Mouse (Mus musculus) common myeloid progenitor, adult 5-6 weeks (primary cell): ENCODE results near the gene Bad. TPM values are rescaled to one million over a fixed set of nuclear protein-coding genes. Genes with fewer than 3 reads are reported as not detected.
"Not testable (repeated sequence)": the region's sequence is repeated elsewhere in the genome, so short reads cannot be mapped to it uniquely, and the experiment has no call there.

Source experiments
- ATAC-seq: replicated peaks from 2 replicates; pipeline ENCODE4 v1.8.0; 2016; ENCODE audit warnings: low read depth, mild to moderate bottlenecking, moderate TSS enrichment, inconsistent platforms; ENCODE audit not compliant: poor library complexity, severe bottlenecking
- total RNA-seq: library from RNA; stranded (forward); fragments of 200-1000, 187-1606 nt; gene quantifications from 2 replicates; pipeline ENCODE4 v1.2.3, GENCODE M21; 2017

Gene Bad
- 36.4 and 72.3 TPM in 2 replicates for total RNA-seq

GRCm38 (mm10) chr19:6941372-6942248 lies at the start of gene Bad:
Gene Bad, plus strand, starts transcription at chr19:6941861.
- peak; percentile 76 for ATAC-seq

- ATAC-seq = no peak
Observed at GRCm38 (mm10) chr19:6892512-6892911, 49.1 kb upstream of the Bad start.

DNA sequence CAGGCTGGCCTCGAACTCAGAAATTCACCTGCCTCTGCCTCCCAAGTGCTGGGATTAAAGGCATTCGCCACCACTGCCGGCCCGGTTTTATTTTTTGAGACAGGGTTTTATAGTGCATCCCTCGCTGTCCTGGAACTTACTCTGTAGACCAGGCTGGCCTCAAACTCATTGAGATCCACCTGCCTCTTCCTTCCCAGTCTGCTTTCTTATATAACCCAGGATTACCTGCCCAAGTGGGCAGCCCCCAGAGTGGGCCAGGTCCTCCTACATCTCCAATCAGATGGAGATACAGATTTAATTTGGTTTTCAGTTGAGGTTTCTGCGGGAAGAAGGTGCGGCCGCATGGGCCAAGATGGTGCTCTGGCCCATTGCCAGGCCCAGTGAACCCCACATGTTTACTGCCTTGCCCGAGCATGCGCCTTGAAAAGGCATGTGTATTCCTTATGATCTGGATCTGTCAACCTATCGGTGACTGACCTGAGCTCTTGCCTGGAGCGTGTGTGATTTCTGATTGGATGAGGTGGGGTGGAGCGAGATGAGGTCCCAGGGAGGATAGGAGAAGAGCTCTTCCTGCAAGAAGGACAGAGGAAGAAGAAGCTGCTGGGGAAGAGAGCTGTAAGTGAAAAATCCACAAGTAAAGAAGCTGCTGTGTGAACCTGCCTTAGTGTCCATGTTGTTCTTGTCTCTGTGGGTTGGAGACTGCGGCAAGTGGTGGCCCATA lies 47.8 kb upstream of the Bad start:
- ATAC-seq = no peak

DNA sequence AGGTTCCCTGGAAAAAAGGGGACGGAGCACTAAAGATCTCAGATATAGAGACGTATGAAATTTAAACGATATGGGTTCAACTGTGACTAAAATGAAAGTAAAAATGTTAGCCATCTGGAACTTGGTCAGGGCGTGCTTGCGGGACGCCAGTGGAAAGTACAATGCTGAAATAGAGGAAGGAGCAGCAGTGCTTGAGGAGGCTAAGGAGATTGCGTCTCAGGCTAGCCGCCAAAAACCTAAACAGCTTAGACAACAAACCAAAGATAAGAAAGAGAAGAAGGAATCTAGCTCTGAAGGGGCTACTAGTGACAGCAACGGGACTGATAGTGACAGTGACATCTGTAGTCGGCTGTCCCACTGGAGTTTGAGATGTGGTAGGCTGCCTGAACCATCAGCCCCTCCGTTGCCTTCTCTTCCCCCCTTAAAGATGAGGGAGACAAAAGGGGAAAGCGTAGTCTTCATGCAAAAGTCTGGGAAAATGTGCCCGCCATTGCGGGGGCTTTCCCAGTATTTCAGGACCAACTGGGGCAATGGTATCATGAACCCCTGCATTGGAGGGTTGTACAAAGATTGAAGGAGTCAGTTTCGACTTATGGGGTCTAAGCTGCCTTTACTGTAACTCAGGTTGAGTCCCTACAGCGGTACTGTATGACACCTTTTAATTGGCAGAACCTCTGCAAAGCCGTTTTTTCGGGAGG lies 45.9 kb upstream of the Bad start:
- ATAC-seq = not testable (repeated sequence)

DNA sequence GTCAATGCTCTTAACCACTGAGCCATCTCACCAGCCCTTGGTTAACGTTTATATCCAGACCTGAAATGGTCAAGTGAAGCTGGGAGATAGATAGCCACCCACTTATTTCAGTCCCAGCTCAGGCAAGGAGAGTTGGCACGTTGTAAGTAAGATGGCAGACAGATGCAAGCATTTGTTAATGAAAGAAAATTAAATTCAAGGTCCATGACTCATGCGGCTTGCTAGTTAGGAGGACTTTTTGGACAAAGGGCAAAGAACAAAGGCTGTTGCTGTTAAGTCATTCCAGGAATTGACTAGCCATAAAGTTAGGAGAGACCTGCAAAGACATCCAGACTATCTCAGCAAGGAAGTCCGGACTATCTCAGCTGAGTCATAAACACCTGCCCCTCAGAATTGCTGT lies 42.0 kb upstream of the Bad start:
- ATAC-seq = no peak

DNA sequence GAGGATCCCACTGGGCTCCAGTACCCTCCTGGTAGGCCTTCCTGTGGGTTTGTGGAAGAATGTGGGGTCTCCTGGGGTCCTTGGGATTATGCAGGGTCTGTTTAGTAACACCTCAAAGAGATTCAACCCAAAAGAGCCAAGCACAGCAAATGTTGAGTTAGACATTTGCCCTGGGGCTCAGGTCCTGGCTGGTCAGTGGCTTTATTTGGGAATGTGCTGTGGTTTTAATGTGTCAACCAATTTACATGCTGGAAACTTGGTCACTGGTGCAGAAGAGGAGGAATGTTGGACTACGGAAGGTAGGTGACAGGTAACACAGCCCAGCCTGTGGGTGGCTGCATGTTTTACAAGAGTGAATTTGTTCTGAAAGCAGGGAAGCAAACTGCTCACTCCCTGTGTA lies 38.6 kb upstream of the Bad start:
- no peak for ATAC-seq

DNA sequence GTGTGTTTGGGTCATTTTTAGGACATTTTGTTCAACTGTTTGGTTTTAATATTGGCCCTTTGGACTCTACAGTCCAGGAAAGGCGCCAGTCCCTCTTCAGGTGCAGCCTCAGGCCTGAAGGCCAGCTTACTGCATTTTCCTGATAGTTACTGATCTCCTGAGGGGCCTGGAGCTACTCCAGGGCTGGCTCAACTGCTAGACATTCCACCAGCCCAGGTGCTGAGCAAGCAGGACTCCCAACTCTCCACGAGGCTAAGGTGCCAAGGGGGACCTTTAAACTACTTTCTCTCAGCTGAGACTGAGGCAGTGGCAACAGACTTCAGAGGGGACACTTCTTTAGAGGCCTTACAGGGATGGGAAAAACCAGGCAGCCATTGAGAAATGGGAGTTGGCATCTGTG lies 36.8 kb upstream of the Bad start:
- no peak for ATAC-seq

DNA sequence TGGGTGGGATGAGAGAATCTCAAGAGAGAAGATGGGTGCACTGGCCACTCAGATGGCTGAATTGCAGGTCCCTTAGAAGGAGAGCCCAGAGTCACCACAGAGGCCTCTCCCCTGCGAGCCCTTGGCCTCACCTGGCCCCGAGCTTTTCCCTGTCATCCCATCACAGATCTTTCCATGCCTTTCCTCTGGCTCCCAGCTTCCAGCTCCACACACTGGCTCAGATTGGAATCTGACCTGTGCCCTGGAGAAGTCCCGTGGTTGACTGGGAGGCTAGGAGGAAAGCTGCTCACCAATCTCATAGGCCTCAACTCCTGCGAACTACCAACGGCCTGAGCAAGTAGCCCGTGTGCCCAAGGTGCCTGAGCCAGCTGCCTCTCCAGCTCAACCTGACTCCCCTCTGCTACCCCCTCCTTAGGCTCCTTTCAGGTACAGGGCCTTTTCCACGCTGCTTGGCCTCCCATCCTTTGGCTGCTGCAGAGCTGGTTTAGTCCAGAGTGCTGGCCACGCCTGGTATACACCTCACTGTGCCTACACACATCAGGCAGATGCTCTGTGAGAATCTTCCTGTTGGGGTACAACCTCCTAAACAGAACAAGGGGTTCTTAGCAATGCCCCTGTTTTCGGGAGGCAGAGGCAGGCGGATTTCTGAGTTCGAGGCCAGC lies 36.0 kb upstream of the Bad start:
- ATAC-seq = no peak

DNA sequence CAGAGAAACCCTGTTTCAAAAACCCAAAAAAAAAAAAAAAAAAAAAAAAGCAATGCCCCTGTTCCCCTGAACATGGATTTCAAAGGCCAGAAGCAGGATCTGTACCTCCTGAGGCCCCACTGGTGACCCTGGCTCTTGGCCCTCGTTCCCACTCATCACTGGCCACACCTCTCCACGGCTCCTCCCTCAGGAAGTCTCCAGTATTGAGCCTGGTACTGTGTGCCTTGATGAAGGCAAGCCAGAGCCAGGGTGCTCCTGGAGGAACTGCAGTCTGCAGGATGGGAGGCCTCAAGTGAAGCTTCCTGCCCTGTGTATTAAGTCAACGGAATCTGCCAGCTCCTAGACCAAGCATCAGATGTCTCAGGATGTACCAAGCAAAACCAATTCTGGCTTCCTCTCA lies 35.5 kb upstream of the Bad start:
- ATAC-seq = no peak

DNA sequence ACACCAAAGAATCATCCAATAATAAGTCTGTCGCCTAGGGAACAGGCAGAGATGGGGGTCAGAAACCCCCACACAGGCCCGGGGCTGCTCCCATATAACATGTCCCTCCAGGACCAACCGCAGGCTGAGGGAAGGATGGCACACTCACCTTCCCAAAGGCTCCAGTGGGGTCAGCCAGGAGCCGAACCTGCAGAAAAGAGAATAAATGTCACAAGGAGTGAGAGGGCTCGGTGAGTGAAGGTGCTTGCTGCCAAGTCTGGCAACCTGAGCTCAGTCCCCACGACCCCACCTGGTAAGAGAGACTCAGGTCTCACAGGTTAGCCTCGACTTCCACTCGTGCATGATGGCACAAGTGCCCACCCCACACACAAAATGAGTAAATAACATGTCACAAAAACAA lies 34.6 kb upstream of the Bad start:
- ATAC-seq = no peak

- ATAC-seq = no peak
Observed at GRCm38 (mm10) chr19:6907811-6908540, 33.7 kb upstream of the Bad start.

GRCm38 (mm10) chr19:6909021-6909420 lies 32.6 kb upstream of the Bad start:
- no peak for ATAC-seq

DNA sequence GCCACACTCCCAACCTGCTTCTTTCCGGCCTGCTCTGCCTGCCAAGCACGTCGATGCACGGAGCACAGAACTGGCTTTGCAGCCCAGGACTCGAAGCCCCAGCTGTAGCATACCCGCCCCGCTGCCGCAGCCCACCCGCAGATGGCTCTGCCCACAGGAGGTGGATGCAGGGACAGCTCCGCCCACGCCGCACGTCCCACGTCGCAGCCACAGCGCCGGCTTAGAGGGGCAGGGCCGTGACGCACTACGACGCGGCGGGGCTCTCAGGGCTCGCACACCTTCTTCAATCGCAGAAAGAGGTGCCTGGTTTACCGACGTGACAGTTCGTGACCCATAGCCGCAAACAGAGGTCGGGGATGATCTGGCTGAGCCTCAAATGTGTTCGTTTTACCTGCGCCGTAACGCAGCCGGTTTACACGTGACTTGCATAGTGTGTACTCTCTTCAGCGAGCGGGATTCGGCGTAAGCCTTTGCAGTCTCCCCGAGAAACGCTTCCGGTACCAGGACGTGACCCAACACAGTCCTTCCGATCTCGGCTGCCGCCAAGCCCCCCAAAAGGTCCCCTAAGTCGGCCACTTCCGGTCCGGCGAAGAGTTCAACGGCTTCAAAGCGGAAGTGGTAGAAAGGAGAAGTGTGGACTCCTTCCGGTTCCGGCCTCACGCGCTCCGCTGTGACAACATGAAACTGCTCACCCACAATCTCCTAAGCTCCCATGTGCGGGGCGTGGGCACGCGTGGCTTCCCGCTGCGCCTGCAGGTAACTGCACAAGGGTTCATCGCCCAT lies 32.0 kb upstream of the Bad start, which contains the start of the genes Trmt112 and Prdx5:
Gene Trmt112, plus strand, starts transcription at position 192 of the 783 bp plus-strand sequence.
Gene Prdx5, minus strand, starts transcription at position 600 of the 783 bp plus-strand sequence.
- peak; percentile 79 for ATAC-seq

DNA sequence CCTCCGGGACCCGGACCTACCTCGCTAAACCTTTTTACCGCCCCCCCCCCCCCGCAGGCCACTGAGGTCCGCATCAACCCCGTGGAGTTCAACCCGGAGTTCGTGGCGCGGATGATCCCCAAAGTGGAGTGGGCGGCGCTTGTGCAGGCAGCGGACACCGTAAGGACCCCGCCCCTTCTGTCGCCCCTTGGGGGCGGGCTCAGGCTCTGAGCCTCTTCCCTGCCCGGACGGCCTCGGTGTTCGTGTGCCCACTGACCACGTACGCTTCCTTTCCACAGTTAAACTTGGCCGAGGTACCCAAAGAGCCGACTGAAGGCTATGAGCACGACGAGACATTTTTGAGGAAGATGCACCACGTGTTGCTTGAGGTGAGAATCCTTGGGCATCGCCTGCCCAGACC lies 31.4 kb upstream of the Bad start:
- ATAC-seq = peak; percentile 56

- ATAC-seq = no peak
Observed at GRCm38 (mm10) chr19:6911101-6912074, 30.3 kb upstream of the Bad start.

DNA sequence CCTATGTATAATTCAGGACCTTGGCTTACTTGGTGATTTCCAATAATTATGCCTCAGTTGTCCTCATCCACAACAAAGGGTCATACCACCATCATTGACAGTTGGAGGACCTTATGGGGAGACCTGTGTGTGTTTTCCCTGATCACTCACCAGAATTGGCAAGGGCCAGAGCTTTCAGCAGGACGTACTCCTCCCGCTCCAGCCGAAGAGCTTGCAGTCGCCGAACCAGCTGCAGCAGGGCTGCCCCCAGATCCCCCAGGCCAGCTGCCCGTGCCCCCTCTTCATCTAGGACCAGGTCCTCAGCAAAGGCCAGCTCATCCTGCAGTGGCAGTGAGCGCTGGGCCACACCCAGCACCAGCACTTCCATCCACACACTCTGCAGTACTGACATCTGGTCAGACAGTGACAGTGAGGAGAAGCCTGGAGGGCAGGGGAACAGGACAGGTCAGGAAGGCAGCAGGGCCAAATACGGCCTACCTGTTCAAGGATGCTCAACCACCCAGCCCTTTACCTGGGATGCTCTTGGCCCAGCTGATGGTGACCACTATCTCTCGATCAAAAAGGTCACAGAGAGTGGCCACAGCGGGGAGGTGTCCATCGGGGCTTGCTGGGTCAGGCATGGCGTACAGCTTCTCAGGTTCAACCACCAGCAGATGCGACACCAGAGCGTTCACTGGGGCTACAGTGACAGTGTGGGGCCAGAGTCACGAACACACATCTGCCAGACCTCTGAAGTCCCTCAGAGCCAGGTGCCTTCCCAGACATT lies 29.3 kb upstream of the Bad start:
- no peak for ATAC-seq

DNA sequence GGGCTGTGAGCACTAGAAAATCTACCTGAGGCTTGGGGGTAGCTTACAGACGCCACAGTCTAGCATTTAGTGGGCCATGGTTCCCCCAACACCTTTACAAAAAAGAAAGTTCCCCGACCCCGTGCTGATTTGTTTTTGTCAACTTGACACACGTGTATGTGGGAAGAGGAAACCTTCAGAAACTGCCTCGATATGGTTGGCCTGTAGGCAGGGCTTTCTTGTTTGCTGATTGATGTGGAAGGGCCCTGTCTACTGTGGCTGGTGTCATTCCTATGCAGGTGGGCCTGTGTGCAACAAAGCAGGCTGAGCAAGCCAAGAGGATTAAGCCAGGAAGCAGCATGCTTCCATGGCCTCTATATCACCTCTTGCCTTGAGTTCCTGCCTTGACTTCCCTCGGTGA lies 28.6 kb upstream of the Bad start:
- no peak for ATAC-seq
